In the genomic region with DNA sequence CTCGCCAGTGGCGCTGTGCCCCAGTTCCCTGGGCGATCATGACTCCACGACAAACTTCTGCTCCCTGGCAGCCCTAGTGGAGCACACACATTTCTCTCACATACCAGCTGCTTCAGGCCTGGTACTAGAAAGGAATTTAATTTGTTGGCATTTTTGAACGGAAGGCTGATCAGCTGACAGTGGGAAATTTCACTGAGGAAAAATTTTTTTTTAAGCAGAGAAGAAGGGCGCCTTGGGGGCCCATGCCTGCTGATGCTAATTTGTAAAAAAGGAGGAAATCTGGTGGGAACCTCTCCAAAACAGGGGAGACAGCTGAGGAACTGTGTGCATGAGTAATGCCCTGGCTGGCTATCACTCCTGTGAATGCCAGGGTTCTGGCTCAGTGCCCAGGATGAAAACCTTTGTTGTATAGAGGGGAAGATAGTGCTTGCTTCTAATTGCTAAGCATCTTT, we compare ENCODE assay signal across 10 mouse cellular contexts.
DNase-seq lines count a peak whose midpoint lies in the region; ATAC-seq lines count a peak whose summit lies in the region.
"Had no signal": no experiment of that assay in that cellular context is flagged by ENCODE, and none has a peak within 500 bp of the region (broad histone marks: within the 10 kb centered on the region; RNA-seq: fewer than 3 reads in every experiment).

No protein-coding gene starts in this region.

- no peaks in the 10 kb centered on the region for H3K27me3 ChIP-seq in hindbrain, embryonic 12.5 days
- H3K27me3 ChIP-seq in hindbrain, embryonic 11.5 days (ENCODE audit: control insufficient read depth, insufficient read depth, low read length): no peaks in the 10 kb centered on the region
- no peaks in the 10 kb centered on the region for H3K27me3 ChIP-seq in neural tube, embryonic 15.5 days (replicated peaks)
- H3K27me3 ChIP-seq: CH12.LX had no signal

- no peak overlapping the region for H3K4me2 ChIP-seq in hindbrain, embryonic 12.5 days (replicated peaks)
- no peak overlapping the region for H3K4me2 ChIP-seq in hindbrain, embryonic 11.5 days (replicated peaks; ENCODE audit: low read depth, low read length)
- H3K4me2 ChIP-seq in neural tube, embryonic 15.5 days: no peak overlapping the region; the same call in 1 of the 2 replicates

- no peaks in the 10 kb centered on the region for H3K9me3 ChIP-seq in hindbrain, embryonic 12.5 days (replicated peaks)
- no peaks in the 10 kb centered on the region for H3K9me3 ChIP-seq in hindbrain, embryonic 11.5 days (ENCODE audit: control insufficient read depth, low read length)
- no peaks in the 10 kb centered on the region for H3K9me3 ChIP-seq in neural tube, embryonic 15.5 days (replicated peaks)

- H3K4me1 ChIP-seq in hindbrain, embryonic 12.5 days: no peaks in the 10 kb centered on the region
- no peaks in the 10 kb centered on the region for H3K4me1 ChIP-seq in hindbrain, embryonic 11.5 days (replicated peaks; ENCODE audit: control insufficient read depth, insufficient read depth, low read length)
- H3K4me1 ChIP-seq in neural tube, embryonic 15.5 days: peaks cover 11% of the 10 kb centered on the region

- no peak for DNase-seq in hindbrain, embryonic 11.5 days (ENCODE audit: low spot score)
- peak; percentile 16 to 25 for DNase-seq in cerebellum, adult 18-20 months
- peak; percentile 67 to 81 for DNase-seq in layer of hippocampus, adult 18-20 months (ENCODE audit: low spot score in 2 of 2)
- no peak for DNase-seq in heart, adult 11 months
- no peak for DNase-seq in heart, adult 9 months (ENCODE audit: low spot score in 2 of 2)
- no peak for DNase-seq in urinary bladder, adult 18-20 months (ENCODE audit: low spot score in 2 of 2)

- H3K4me3 ChIP-seq in hindbrain, embryonic 12.5 days: no peak overlapping the region
- no peak overlapping the region for H3K4me3 ChIP-seq in hindbrain, embryonic 11.5 days (ENCODE audit: low read depth, low read length)
- H3K4me3 ChIP-seq in neural tube, embryonic 15.5 days (replicated peaks): no peak overlapping the region

- ATAC-seq in hindbrain, embryonic 12.5 days (ENCODE audit: low FRiP score): peak; percentile 86
- no peak for ATAC-seq in hindbrain, embryonic 11.5 days (ENCODE audit: low FRiP score)
- peak; percentile 92 for ATAC-seq in neural tube, embryonic 15.5 days (ENCODE audit: low FRiP score)

- WGBS in hindbrain, embryonic 12.5 days: 75% methylated on average over 6 of the region's 6 CpGs
- WGBS in hindbrain, embryonic 11.5 days: 90% methylated on average over 6 of the region's 6 CpGs
- 48% methylated on average over 6 of the region's 6 CpGs for WGBS in neural tube, embryonic 15.5 days

- no peak overlapping the region for H3K9ac ChIP-seq in hindbrain, embryonic 12.5 days
- H3K9ac ChIP-seq in hindbrain, embryonic 11.5 days (ENCODE audit: low read depth, low read length): no peak overlapping the region
- no peak overlapping the region for H3K9ac ChIP-seq in neural tube, embryonic 15.5 days (replicated peaks)

- H3K36me3 ChIP-seq in hindbrain, embryonic 12.5 days: no peaks in the 10 kb centered on the region
- no peaks in the 10 kb centered on the region for H3K36me3 ChIP-seq in hindbrain, embryonic 11.5 days (ENCODE audit: control insufficient read depth, insufficient read depth, low read length)
- H3K36me3 ChIP-seq in neural tube, embryonic 15.5 days: no peaks in the 10 kb centered on the region

- no peak overlapping the region for H3K27ac ChIP-seq in hindbrain, embryonic 12.5 days
- no peak overlapping the region for H3K27ac ChIP-seq in hindbrain, embryonic 11.5 days (ENCODE audit: low read depth, low read length)
- peak overlapping the region; percentile 30 for H3K27ac ChIP-seq in neural tube, embryonic 15.5 days (replicated peaks)
- H3K27ac ChIP-seq: kidney, postnatal 0 days had no signal

Comparison
In these comparisons a context has a peak if more than half of its experiments do, and no peak if none do; other contexts are left out.
1. DNase-seq: peak in cerebellum, adult 18-20 months (2 of 2) and layer of hippocampus, adult 18-20 months (2 of 2); none in hindbrain, embryonic 11.5 days (single experiment), heart, adult 11 months (single experiment), heart, adult 9 months (0 of 2) and urinary bladder, adult 18-20 months (0 of 2).